Mouse (Mus musculus) MEL (cell line): Measurements from ENCODE around the gene Dbnl.

ENCODE experiments used
- GABPA ChIP-seq: IDR thresholded peaks from 2 replicates; pipeline ENCODE4 v1.6.1; 2012; ENCODE audit warnings: low read depth, mild to moderate bottlenecking, inconsistent platforms, low read length, improper control_type of control experiment, moderate library complexity
- POLR2A ChIP-seq, 2 experiments: IDR thresholded peaks; 2 replicates each; pipeline ENCODE4 v1.6.1; 2011 to 2012; ENCODE audit warnings: low read length in 2 of 2, mild to moderate bottlenecking in 2 of 2, control low read depth in 1 of 2, improper control_type of control experiment in 1 of 2, low read depth in 1 of 2, moderate library complexity in 1 of 2; ENCODE audit not compliant: control insufficient read depth in 1 of 2, insufficient read depth in 1 of 2, poor library complexity in 1 of 2
- SIN3A ChIP-seq: IDR thresholded peaks from 2 replicates; pipeline ENCODE4 v1.6.1; 2012; ENCODE audit warnings: low read length, improper control_type of control experiment, inconsistent platforms

- TF ChIP-seq POLR2A (IDR thresholded peaks at IDR 0.05; ENCODE audit: control insufficient read depth in 1 of 2, insufficient read depth in 1 of 2, low read depth in 1 of 2, low read length in 2 of 2, poor library complexity in 1 of 2) = no peak
- no peak for TF ChIP-seq GABPA
- TF ChIP-seq SIN3A = no peak
Observed at GRCm38 (mm10) chr11:5829327-5829726, 41.0 kb downstream of the Dbnl start.
